ENCODE assay signal across 29 mouse cellular contexts in genomic region chr6:42360231-42360840, GRCm38 (mm10). TPM values are rescaled to one million over a fixed set of nuclear protein-coding genes. Genes with fewer than 3 reads are reported as not detected.
DNase-seq lines count a peak whose midpoint lies in the region; ATAC-seq and TF ChIP-seq lines count a peak whose summit lies in the region.
"Had no signal": no experiment of that assay in that cellular context is flagged by ENCODE, and none has a peak within 500 bp of the region (broad histone marks: within the 10 kb centered on the region; RNA-seq: fewer than 3 reads in every experiment).

No protein-coding gene starts in this region.

- H3K4me3 ChIP-seq in gastrocnemius, adult 2 months, result no peak overlapping the region
- no peak overlapping the region for H3K4me3 ChIP-seq in heart, embryonic 14.5 days (ENCODE audit: control insufficient read depth in 1 of 2, insufficient read depth in 1 of 2, low read depth in 1 of 2, low read length in 2 of 2)
- H3K4me3 ChIP-seq in heart, embryonic 10.5 days, result no peak overlapping the region
- no peak overlapping the region for H3K4me3 ChIP-seq in lung, postnatal 0 days (ENCODE audit: low read depth, low read length)
- H3K4me3 ChIP-seq: forebrain, embryonic 12.5 days; hindbrain, embryonic 13.5 days; limb, embryonic 12.5 days; liver, embryonic 13.5 days; midbrain, embryonic 12.5 days had no signal

- WGBS in heart, embryonic 14.5 days, result 86% methylated on average over 6 of the region's 6 CpGs
- 93% methylated on average over 6 of the region's 6 CpGs for WGBS in heart, embryonic 10.5 days
- 80% methylated on average over 6 of the region's 6 CpGs for WGBS in lung, postnatal 0 days

- DNase-seq in gastrocnemius, adult 2 months, result no peak
- DNase-seq in gastrocnemius, postnatal 25 days, result no peak
- no peak for DNase-seq in heart, embryonic 10.5 days (ENCODE audit: low spot score)
- no peak for DNase-seq in lung, postnatal 0 days (ENCODE audit: low spot score)
- no peak for DNase-seq in lung, postnatal 36 days
- peak; percentile 24 for DNase-seq in heart, postnatal 4 days
- DNase-seq in thymus, postnatal 10 days (ENCODE audit: low spot score in 2 of 2), result no peak
- DNase-seq: adrenal gland, postnatal 36 days; cerebellum, adult 11-12 months; kidney, adult 11 months; kidney, postnatal 4 days; liver, embryonic 13.5 days; right cerebral cortex, postnatal 14 days; spleen, adult 18-20 months; thymus, postnatal 25 days had no signal

- peak overlapping the region; percentile 81 for H3K27ac ChIP-seq in gastrocnemius, adult 2 months
- peak overlapping the region; percentile 28 to 88 for H3K27ac ChIP-seq in heart, embryonic 14.5 days (replicated peaks in 1 of 2; ENCODE audit: control insufficient read depth in 1 of 2, insufficient read depth in 1 of 2, low read depth in 2 of 2, low read length in 2 of 2)
- no peak overlapping the region for H3K27ac ChIP-seq in heart, embryonic 10.5 days
- H3K27ac ChIP-seq in lung, postnatal 0 days (ENCODE audit: low read length), result peak overlapping the region; percentile 15; the same call in 1 of the 2 replicates
- H3K27ac ChIP-seq: forebrain, embryonic 12.5 days; hindbrain, embryonic 13.5 days; limb, embryonic 12.5 days; liver, embryonic 13.5 days; midbrain, embryonic 12.5 days had no signal

- TF ChIP-seq CTCF in gastrocnemius, adult 2 months (IDR thresholded peaks at IDR 0.05), result no peak
- TF ChIP-seq CTCF in lung, postnatal 0 days (IDR thresholded peaks at IDR 0.05), result no peak

- no peak overlapping the region for H3K4me2 ChIP-seq in heart, embryonic 14.5 days (ENCODE audit: low read length)
- H3K4me2 ChIP-seq in lung, postnatal 0 days (replicated peaks; ENCODE audit: low read depth, low read length), result no peak overlapping the region
- H3K4me2 ChIP-seq: forebrain, embryonic 12.5 days; hindbrain, embryonic 13.5 days; limb, embryonic 12.5 days; liver, embryonic 13.5 days; midbrain, embryonic 12.5 days had no signal

- TF ChIP-seq EP300 in lung, postnatal 0 days (IDR thresholded peaks at IDR 0.05), result no peak

- peaks cover 34 to 58% of the 10 kb centered on the region in 2 experiments for H3K4me1 ChIP-seq in heart, embryonic 14.5 days (ENCODE audit: control insufficient read depth in 2 of 2, insufficient read depth in 2 of 2, low read length in 2 of 2)
- H3K4me1 ChIP-seq in heart, embryonic 10.5 days, result peaks cover 63% of the 10 kb centered on the region
- H3K4me1 ChIP-seq in lung, postnatal 0 days (ENCODE audit: insufficient read depth, low read depth, low read length), result no peaks in the 10 kb centered on the region; the same call in 1 of the 2 replicates
- H3K4me1 ChIP-seq: hindbrain, embryonic 13.5 days; limb, embryonic 12.5 days; midbrain, embryonic 12.5 days had no signal

- H3K36me3 ChIP-seq in heart, embryonic 14.5 days (ENCODE audit: control insufficient read depth, insufficient read depth, low read length), result peaks cover 65% of the 10 kb centered on the region
- peaks cover 63% of the 10 kb centered on the region for H3K36me3 ChIP-seq in heart, embryonic 10.5 days
- H3K36me3 ChIP-seq in lung, postnatal 0 days (ENCODE audit: insufficient read depth, low read length), result peaks cover 44% of the 10 kb centered on the region

- no peaks in the 10 kb centered on the region for H3K9me3 ChIP-seq in heart, embryonic 14.5 days (ENCODE audit: control insufficient read depth, low read length)
- H3K9me3 ChIP-seq in heart, embryonic 10.5 days, result no peaks in the 10 kb centered on the region
- no peaks in the 10 kb centered on the region for H3K9me3 ChIP-seq in lung, postnatal 0 days (ENCODE audit: low read length)
- H3K9me3 ChIP-seq: forebrain, embryonic 12.5 days; hindbrain, embryonic 13.5 days; limb, embryonic 12.5 days; liver, embryonic 13.5 days; midbrain, embryonic 12.5 days had no signal

- intact Hi-C loops in gastrocnemius, adult 2 months (cut with DNase I), result no loop called here

- H3K27me3 ChIP-seq in heart, embryonic 14.5 days (ENCODE audit: control insufficient read depth, insufficient read depth, low read length), result no peaks in the 10 kb centered on the region
- H3K27me3 ChIP-seq in heart, embryonic 10.5 days (ENCODE audit: insufficient read depth, poor library complexity, severe bottlenecking), result no peaks in the 10 kb centered on the region
- H3K27me3 ChIP-seq in lung, postnatal 0 days (replicated peaks; ENCODE audit: insufficient read depth, low read length), result no peaks in the 10 kb centered on the region
- H3K27me3 ChIP-seq: forebrain, embryonic 12.5 days; hindbrain, embryonic 13.5 days; limb, embryonic 12.5 days; liver, embryonic 13.5 days; midbrain, embryonic 12.5 days; Patski had no signal

- H3K9ac ChIP-seq in heart, embryonic 14.5 days (ENCODE audit: low read length), result 0 out of 2 replicates have a peak overlapping the region, but pooled peaks have one; percentile 25
- no peak overlapping the region for H3K9ac ChIP-seq in lung, postnatal 0 days (replicated peaks; ENCODE audit: low read depth)
- H3K9ac ChIP-seq: forebrain, embryonic 12.5 days; hindbrain, embryonic 13.5 days; limb, embryonic 12.5 days; liver, embryonic 13.5 days; midbrain, embryonic 12.5 days had no signal

- ATAC-seq in heart, embryonic 14.5 days (ENCODE audit: insufficient number of reproducible peaks, insufficient read depth, low FRiP score, low read depth), result no peak
- ATAC-seq in lung, postnatal 0 days, result no peak
- ATAC-seq: CD4-positive, CD25-positive, alpha-beta regulatory T cell, adult 4 months; Patski had no signal

RNA-seq across cellular contexts. Expression of gene Zyx, which starts 10.9 kb away (rescaled TPM):
- total RNA-seq in gastrocnemius, adult 2 months (2021), result 10 to 100 TPM; 19.7 to 24.7 TPM
- total RNA-seq in gastrocnemius, postnatal 25 days (2021), result 10 to 100 TPM; 28.8 to 32.3 TPM
- polyA plus RNA-seq in heart, embryonic 14.5 days (2014; fragmentation: Nextera tagmentation; extraction: Ambion mirVana), result 167 and 173 TPM in 2 replicates
- 165 and 193 TPM in 2 replicates for polyA plus RNA-seq in heart, embryonic 10.5 days (2016; fragmentation: Nextera tagmentation; extraction: Ambion mirVana)
- 166 and 183 TPM in 2 replicates for polyA plus RNA-seq in lung, postnatal 0 days (2015; fragmentation: Nextera tagmentation; extraction: Ambion mirVana)
- 100 to 1,000 TPM; 161 to 166 TPM for total RNA-seq in heart, postnatal 4 days (2021)

RNA-seq across cellular contexts. Expression of gene Epha1, which starts 12.7 kb away (rescaled TPM):
- total RNA-seq in gastrocnemius, adult 2 months (2021), result under 1 TPM in 1 of 2 experiments, not detected in 1; 0.10 TPM
- under 1 TPM; 0.15 to 0.32 TPM for total RNA-seq in gastrocnemius, postnatal 25 days (2021)
- polyA plus RNA-seq in heart, embryonic 14.5 days (2014; fragmentation: Nextera tagmentation; extraction: Ambion mirVana), result 0.96 and 1.1 TPM in 2 replicates
- 3.0 and 4.8 TPM in 2 replicates for polyA plus RNA-seq in heart, embryonic 10.5 days (2016; fragmentation: Nextera tagmentation; extraction: Ambion mirVana)
- polyA plus RNA-seq in lung, postnatal 0 days (2015; fragmentation: Nextera tagmentation; extraction: Ambion mirVana), result 21.8 TPM in 2 replicates
- under 1 TPM; 0.52 to 0.70 TPM for total RNA-seq in heart, postnatal 4 days (2021)

RNA-seq across cellular contexts. Expression of gene Fam131b, which starts 35.9 kb away (rescaled TPM):
- total RNA-seq in gastrocnemius, adult 2 months (2021), result under 1 TPM; 0.33 to 0.45 TPM
- under 1 TPM; 0.41 to 0.54 TPM for total RNA-seq in gastrocnemius, postnatal 25 days (2021)
- 0.14 and 0.20 TPM in 2 replicates for polyA plus RNA-seq in heart, embryonic 14.5 days (2014; fragmentation: Nextera tagmentation; extraction: Ambion mirVana)
- 0.21 and 0.30 TPM in 2 replicates for polyA plus RNA-seq in heart, embryonic 10.5 days (2016; fragmentation: Nextera tagmentation; extraction: Ambion mirVana)
- not detected in 2 replicates for polyA plus RNA-seq in lung, postnatal 0 days (2015; fragmentation: Nextera tagmentation; extraction: Ambion mirVana)
- total RNA-seq in heart, postnatal 4 days (2021), result 1 to 10 TPM; 1.6 to 1.7 TPM
- total RNA-seq: megakaryocyte progenitor cell, adult 5-6 weeks; neutrophil, adult 5-6 weeks had no signal
- polyA plus RNA-seq: CD4-positive, CD25-positive, alpha-beta regulatory T cell, adult 4 months had no signal

RNA-seq across cellular contexts. Expression of gene Tas2r143, which starts 39.7 kb away (rescaled TPM):
- total RNA-seq in gastrocnemius, adult 2 months (2021), result not detected
- not detected for total RNA-seq in gastrocnemius, postnatal 25 days (2021)
- not detected in 2 replicates for polyA plus RNA-seq in heart, embryonic 14.5 days (2014; fragmentation: Nextera tagmentation; extraction: Ambion mirVana)
- polyA plus RNA-seq in heart, embryonic 10.5 days (2016; fragmentation: Nextera tagmentation; extraction: Ambion mirVana), result not detected in 2 replicates
- 0.15 TPM in 1 of 2 replicates, not detected in the other for polyA plus RNA-seq in lung, postnatal 0 days (2015; fragmentation: Nextera tagmentation; extraction: Ambion mirVana)
- total RNA-seq in heart, postnatal 4 days (2021), result under 1 TPM in 1 of 2 experiments, not detected in 1; 0.41 TPM
- total RNA-seq: left cerebral cortex, postnatal 14 days; megakaryocyte progenitor cell, adult 5-6 weeks had no signal
- polyA plus RNA-seq: CD4-positive, CD25-positive, alpha-beta regulatory T cell, adult 4 months; embryonic facial prominence, embryonic 11.5 days; forebrain, embryonic 12.5 days; hindbrain, embryonic 13.5 days; kidney, embryonic 16.5 days; limb, embryonic 12.5 days; liver, embryonic 13.5 days; lung, embryonic 16.5 days; midbrain, embryonic 12.5 days; Patski had no signal

RNA-seq across cellular contexts. Expression of gene Tas2r135, which starts 44.9 kb away (rescaled TPM):
- total RNA-seq in gastrocnemius, adult 2 months (2021), result not detected
- total RNA-seq in gastrocnemius, postnatal 25 days (2021), result not detected
- polyA plus RNA-seq in heart, embryonic 14.5 days (2014; fragmentation: Nextera tagmentation; extraction: Ambion mirVana), result not detected in 2 replicates
- not detected in 2 replicates for polyA plus RNA-seq in heart, embryonic 10.5 days (2016; fragmentation: Nextera tagmentation; extraction: Ambion mirVana)
- 0.18 TPM in 1 of 2 replicates, not detected in the other for polyA plus RNA-seq in lung, postnatal 0 days (2015; fragmentation: Nextera tagmentation; extraction: Ambion mirVana)
- total RNA-seq in heart, postnatal 4 days (2021), result under 1 TPM; 0.24 to 0.25 TPM
- total RNA-seq: gastrocnemius, postnatal 4 days; left cerebral cortex, postnatal 14 days; megakaryocyte progenitor cell, adult 5-6 weeks had no signal
- polyA plus RNA-seq: CD4-positive, CD25-positive, alpha-beta regulatory T cell, adult 4 months; embryonic facial prominence, embryonic 11.5 days; forebrain, embryonic 12.5 days; hindbrain, embryonic 13.5 days; kidney, embryonic 16.5 days; limb, embryonic 12.5 days; liver, embryonic 13.5 days; lung, embryonic 16.5 days; midbrain, embryonic 12.5 days; Patski had no signal

Comparison
In these comparisons a context has a peak if more than half of its experiments do, and no peak if none do; other contexts are left out.
1. RNA of gene Zyx, which starts 10.9 kb away (total RNA-seq): 161 to 166 TPM in heart, postnatal 4 days; 28.8 to 32.3 TPM in gastrocnemius, postnatal 25 days and 19.7 to 24.7 TPM in gastrocnemius, adult 2 months; every median in the first group is over 4 times any median in the second.